ENCODE assay signal across 21 mouse cellular contexts in the genomic region with DNA sequence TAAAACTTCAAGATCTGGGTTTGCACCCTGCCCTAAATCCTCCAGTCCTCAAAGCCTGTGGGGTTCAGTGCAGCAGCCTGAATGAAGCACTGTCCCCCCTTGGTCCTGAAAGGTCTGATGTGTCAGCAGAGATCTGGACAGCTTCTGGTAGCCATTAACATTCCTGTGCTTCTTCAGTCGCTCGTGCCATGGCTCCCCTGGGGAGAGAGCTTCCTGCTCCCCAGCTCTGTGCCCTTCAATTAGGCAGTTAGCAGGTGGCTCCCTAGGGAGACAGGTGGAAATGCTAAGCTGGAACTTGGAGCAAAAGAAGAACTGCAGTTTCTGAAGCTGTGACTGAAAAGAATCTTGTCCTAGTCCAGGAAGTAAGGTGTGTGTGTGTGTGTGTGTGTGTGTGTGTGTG.
"Had no signal": no experiment of that assay in that cellular context is flagged by ENCODE, and none has a peak within 500 bp of the region (broad histone marks: within the 10 kb centered on the region; RNA-seq: fewer than 3 reads in every experiment).

No protein-coding gene starts in this region.

- H3K4me2 ChIP-seq: limb, embryonic 12.5 days; limb, embryonic 15.5 days; liver, embryonic 11.5 days; lung, embryonic 15.5 days; midbrain, embryonic 11.5 days; midbrain, embryonic 15.5 days; neural tube, embryonic 13.5 days; stomach, embryonic 15.5 days had no signal

- H3K27ac ChIP-seq: limb, embryonic 12.5 days; limb, embryonic 15.5 days; liver, embryonic 14.5 days; lung, embryonic 15.5 days; midbrain, embryonic 15.5 days; neural tube, embryonic 13.5 days; stomach, embryonic 15.5 days had no signal

- H3K27me3 ChIP-seq: limb, embryonic 12.5 days; limb, embryonic 15.5 days; lung, embryonic 15.5 days; megakaryocyte, embryonic 14.5 days; midbrain, embryonic 15.5 days; neural tube, embryonic 13.5 days; stomach, embryonic 15.5 days had no signal

- H3K9me3 ChIP-seq: limb, embryonic 12.5 days; limb, embryonic 15.5 days; lung, embryonic 15.5 days; midbrain, embryonic 15.5 days; neural tube, embryonic 13.5 days; stomach, embryonic 15.5 days had no signal

- ATAC-seq: liver, postnatal 0 days; midbrain, embryonic 15.5 days had no signal

- H3K9ac ChIP-seq: limb, embryonic 12.5 days; limb, embryonic 15.5 days; liver, embryonic 14.5 days; liver, postnatal 0 days; lung, embryonic 15.5 days; midbrain, embryonic 15.5 days; neural tube, embryonic 13.5 days; stomach, embryonic 15.5 days had no signal

- DNase-seq: kidney, postnatal 14 days; kidney, postnatal 4 days; left cerebral cortex, postnatal 4 days; liver, postnatal 0 days; lung, postnatal 10 days; lung, postnatal 36 days; retina, postnatal 1 day; right cerebral cortex, postnatal 25 days; spleen, adult 18-20 months; thymus, postnatal 25 days had no signal

- H3K4me1 ChIP-seq: limb, embryonic 15.5 days; lung, embryonic 15.5 days; megakaryocyte, embryonic 14.5 days; stomach, embryonic 15.5 days had no signal

- H3K4me3 ChIP-seq: limb, embryonic 12.5 days; limb, embryonic 15.5 days; lung, embryonic 15.5 days; megakaryocyte, embryonic 14.5 days; midbrain, embryonic 15.5 days; myocyte; neural tube, embryonic 13.5 days; stomach, embryonic 15.5 days had no signal

- H3K36me3 ChIP-seq: limb, embryonic 12.5 days; limb, embryonic 15.5 days; lung, embryonic 15.5 days; midbrain, embryonic 15.5 days; neural tube, embryonic 13.5 days; stomach, embryonic 15.5 days had no signal
